Mouse (Mus musculus): Measurements from ENCODE around the gene Ajuba. TPM values are rescaled to one million over a fixed set of nuclear protein-coding genes. Genes with fewer than 3 reads are reported as not detected.

The Ajuba gene
- 50.7 TPM for polyA plus RNA-seq (2012; fragmentation: generic; extraction: Trizol)
- long read RNA-seq, experiment 1, transcript Ajuba-201 (8 exons, 3,397 nt): major isoform, 19 of 22 reads
- long read RNA-seq, experiment 1, partial matches to known transcripts: 0 of 22 reads
- long read RNA-seq, experiment 1, other reads (novel, unspliced or antisense): 3 of 22 reads
- long read RNA-seq, experiment 2, transcript Ajuba-202 (6 exons, 2,214 nt): minor isoform, 9 of 621 reads
- long read RNA-seq, experiment 2, transcript Ajuba-201 (8 exons, 3,397 nt): major isoform, 557 of 621 reads
- long read RNA-seq, experiment 2, partial matches to known transcripts: 17 of 621 reads
- long read RNA-seq, experiment 2, other reads (novel, unspliced or antisense): 38 of 621 reads

DNA sequence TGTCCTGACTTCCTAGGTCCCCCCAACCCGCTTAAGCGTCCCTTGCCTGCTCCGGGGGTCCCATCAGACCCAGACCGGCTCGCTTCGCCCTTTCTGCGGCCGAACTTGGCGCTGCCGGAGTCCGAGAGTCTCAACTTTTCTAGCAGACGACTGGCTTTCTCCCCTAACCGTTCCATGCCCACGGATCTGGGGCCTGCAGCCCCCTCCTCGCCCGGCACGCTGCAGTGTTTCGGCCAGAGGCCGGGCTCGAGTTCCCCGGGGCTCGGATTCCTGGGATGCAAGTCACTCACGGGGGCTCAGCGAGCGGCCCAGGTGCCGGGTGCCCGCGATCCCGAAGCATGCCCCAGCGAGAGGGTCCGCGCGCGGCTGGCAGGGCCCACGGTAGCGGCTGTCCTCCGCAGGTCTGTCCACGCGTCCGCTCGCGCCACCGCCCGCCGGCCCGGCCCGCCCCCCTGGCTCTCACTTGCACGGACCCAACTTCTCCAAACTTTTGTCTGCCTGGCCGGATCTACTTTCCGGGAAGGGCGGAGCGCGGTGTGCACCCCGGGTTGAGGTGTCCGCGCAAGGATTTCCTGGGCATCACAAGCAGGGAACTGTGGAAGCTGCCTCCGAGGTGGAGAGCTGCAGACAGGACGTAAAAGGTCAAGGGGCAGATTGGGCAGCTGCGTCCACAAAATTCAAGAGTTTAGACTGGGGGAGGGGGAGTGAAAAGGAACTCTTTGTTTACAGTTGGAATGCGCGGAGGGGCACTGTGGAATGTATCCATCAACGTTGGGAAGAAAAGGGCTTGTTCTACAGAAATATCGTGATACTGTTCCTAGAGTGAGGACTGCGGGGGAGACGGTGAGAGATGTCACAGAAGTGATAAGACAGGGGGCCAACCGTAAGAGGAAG is at the start of gene Ajuba:
Gene Ajuba, minus strand, starts transcription at position 470 of the 894 bp plus-strand sequence.
- peak; percentile 46 for TF ChIP-seq MAX (IDR thresholded peaks at IDR 0.05)
- TF ChIP-seq MYOG (IDR thresholded peaks at IDR 0.05; ENCODE audit: control insufficient read depth, extremely low read depth, insufficient read length): no peak
- peak; percentile 30 for TF ChIP-seq MYOD1 (IDR thresholded peaks at IDR 0.05; ENCODE audit: control insufficient read depth, insufficient read length, low read depth)
- H3ac ChIP-seq (ENCODE audit: control insufficient read depth, insufficient read length, low read depth): peak within 1 kb of the TSS; percentile 70
- H3K79me3 ChIP-seq (ENCODE audit: low read depth): peaks cover 46% of the 10 kb centered on the region
- no peaks in the 10 kb centered on the region for H3K27me3 ChIP-seq (ENCODE audit: control insufficient read depth, insufficient read depth, insufficient read length)
- peaks cover 21% of the 10 kb centered on the region for H3K36me3 ChIP-seq (ENCODE audit: control insufficient read depth, insufficient read depth)
- H3K4me3 ChIP-seq (ENCODE audit: insufficient read depth, poor library complexity, severe bottlenecking): peak within 1 kb of the TSS; percentile 90
- peaks cover 56% of the 10 kb centered on the region for H3K79me2 ChIP-seq (ENCODE audit: control insufficient read depth, insufficient read depth)

DNA sequence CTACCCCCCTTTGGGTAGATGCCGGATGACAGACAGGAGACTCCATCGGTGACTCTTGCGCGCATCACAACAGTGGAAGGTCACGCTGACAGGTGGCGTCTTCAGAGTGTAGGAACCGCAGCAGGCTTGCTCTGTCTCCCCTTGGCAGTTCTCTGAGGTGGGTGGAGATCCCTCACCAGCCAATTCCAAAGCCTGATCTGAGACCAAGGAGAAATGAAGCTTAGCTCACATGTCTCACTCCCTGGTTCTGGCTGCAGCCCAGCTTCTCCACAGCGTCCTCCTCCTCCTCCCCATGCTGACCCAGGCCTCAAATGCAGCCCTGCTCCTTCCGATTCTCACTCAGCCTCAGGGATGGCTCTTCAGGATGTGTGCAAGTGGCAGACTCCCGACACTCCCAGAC is 47.6 kb upstream of the Ajuba start:
- Histone ChIP-seq H3ac (ENCODE audit: control insufficient read depth, insufficient read length, low read depth) (no peak overlapping the region), H3K79me3 (ENCODE audit: low read depth) (no peaks in the 10 kb centered on the region), H3K36me3 (ENCODE audit: control insufficient read depth, insufficient read depth) (no peaks in the 10 kb centered on the region), H3K4me3 (ENCODE audit: insufficient read depth, poor library complexity, severe bottlenecking) (no peak overlapping the region), H3K27me3 (ENCODE audit: control insufficient read depth, insufficient read depth, insufficient read length) (no peaks in the 10 kb centered on the region), H3K79me2 (ENCODE audit: control insufficient read depth, insufficient read depth) (no peaks in the 10 kb centered on the region)
- TF ChIP-seq USF1 (IDR thresholded peaks at IDR 0.05; ENCODE audit: low read depth): no peak
- no peak for TF ChIP-seq MAX (IDR thresholded peaks at IDR 0.05)
- no peak for TF ChIP-seq MYOG (IDR thresholded peaks at IDR 0.05; ENCODE audit: control insufficient read depth, extremely low read depth, insufficient read length)
- no peak for TF ChIP-seq FOSL1 (IDR thresholded peaks at IDR 0.05; ENCODE audit: insufficient read depth, low read length, poor library complexity, severe bottlenecking)
- TF ChIP-seq CEBPB (IDR thresholded peaks at IDR 0.05; ENCODE audit: low read depth): no peak
- TF ChIP-seq MYOD1 (IDR thresholded peaks at IDR 0.05; ENCODE audit: control insufficient read depth, insufficient read length, low read depth): no peak
- TF ChIP-seq CTCF (IDR thresholded peaks at IDR 0.05; ENCODE audit: control insufficient read depth, insufficient read depth, insufficient read length): no peak

DNA sequence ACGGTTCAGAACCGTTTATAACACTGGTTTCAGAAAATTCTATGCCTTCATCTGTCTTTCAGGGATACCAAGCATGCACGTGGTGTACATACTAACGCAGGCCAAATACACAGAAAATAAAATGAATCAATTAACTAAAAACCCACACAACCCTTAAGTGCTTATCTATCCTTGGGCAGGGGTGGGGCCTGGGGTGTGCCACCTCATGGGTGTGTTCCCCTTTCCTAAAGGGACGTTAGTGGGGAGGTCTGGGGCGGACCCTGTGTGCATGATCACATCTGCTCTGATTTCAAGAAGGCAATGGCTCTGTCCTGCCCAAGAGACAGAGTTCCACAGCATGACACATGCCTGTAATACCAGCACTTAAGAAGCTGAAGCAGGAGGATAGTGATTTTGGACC is 46.0 kb upstream of the Ajuba start:
- H3K27me3 ChIP-seq (ENCODE audit: control insufficient read depth, insufficient read depth, insufficient read length): no peaks in the 10 kb centered on the region
- H3K79me2 ChIP-seq (ENCODE audit: control insufficient read depth, insufficient read depth): no peaks in the 10 kb centered on the region
- H3K79me3 ChIP-seq (ENCODE audit: low read depth): no peaks in the 10 kb centered on the region
- H3K36me3 ChIP-seq (ENCODE audit: control insufficient read depth, insufficient read depth): no peaks in the 10 kb centered on the region
- TF ChIP-seq USF1 (IDR thresholded peaks at IDR 0.05; ENCODE audit: low read depth) (no peak), MYOD1 (IDR thresholded peaks at IDR 0.05; ENCODE audit: control insufficient read depth, insufficient read length, low read depth) (no peak), MYOG (IDR thresholded peaks at IDR 0.05; ENCODE audit: control insufficient read depth, extremely low read depth, insufficient read length) (no peak), FOSL1 (IDR thresholded peaks at IDR 0.05; ENCODE audit: insufficient read depth, low read length, poor library complexity, severe bottlenecking) (no peak)
- H3K4me3 ChIP-seq (ENCODE audit: insufficient read depth, poor library complexity, severe bottlenecking): no peak overlapping the region
- H3ac ChIP-seq (ENCODE audit: control insufficient read depth, insufficient read length, low read depth): no peak overlapping the region

DNA sequence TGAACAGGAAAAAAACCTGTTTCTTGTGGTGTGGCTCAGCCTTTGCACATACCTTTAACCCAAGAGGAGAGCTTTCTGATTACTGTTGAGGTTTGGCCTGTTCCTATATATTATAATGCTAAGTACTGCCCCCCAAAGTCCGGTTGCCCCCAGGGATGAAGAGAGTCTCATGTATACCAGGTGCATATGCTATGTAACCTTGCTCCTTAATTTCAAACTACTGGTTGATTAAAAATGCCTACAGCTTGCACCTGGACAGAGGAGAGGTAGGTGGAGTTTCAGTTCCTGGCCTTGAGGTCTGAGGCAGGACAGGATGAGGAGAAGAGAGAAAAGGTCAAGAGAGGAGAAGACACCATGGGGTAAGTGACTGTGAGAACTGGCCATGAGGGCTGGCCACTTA is 43.8 kb upstream of the Ajuba start, which contains the start of gene Psmb11:
Gene Psmb11, plus strand, starts transcription at position 301 of the 400 bp plus-strand sequence.
- Histone ChIP-seq H3K79me2 (ENCODE audit: control insufficient read depth, insufficient read depth) (peaks cover 16% of the 10 kb centered on the region), H3K79me3 (ENCODE audit: low read depth) (peaks cover 10% of the 10 kb centered on the region), H3K36me3 (ENCODE audit: control insufficient read depth, insufficient read depth) (peaks cover 3% of the 10 kb centered on the region), H3K4me3 (ENCODE audit: insufficient read depth, poor library complexity, severe bottlenecking) (no peak within 1 kb of the TSS), H3ac (ENCODE audit: control insufficient read depth, insufficient read length, low read depth) (no peak within 1 kb of the TSS), H3K27me3 (ENCODE audit: control insufficient read depth, insufficient read depth, insufficient read length) (no peaks in the 10 kb centered on the region)
- TF ChIP-seq CTCF (IDR thresholded peaks at IDR 0.05; ENCODE audit: control insufficient read depth, insufficient read depth, insufficient read length) (no peak), FOSL1 (IDR thresholded peaks at IDR 0.05; ENCODE audit: insufficient read depth, low read length, poor library complexity, severe bottlenecking) (no peak), MAX (IDR thresholded peaks at IDR 0.05) (no peak), MYOG (IDR thresholded peaks at IDR 0.05; ENCODE audit: control insufficient read depth, extremely low read depth, insufficient read length) (no peak), USF1 (IDR thresholded peaks at IDR 0.05; ENCODE audit: low read depth) (no peak), CEBPB (IDR thresholded peaks at IDR 0.05; ENCODE audit: low read depth) (no peak), MYOD1 (IDR thresholded peaks at IDR 0.05; ENCODE audit: control insufficient read depth, insufficient read length, low read depth) (no peak)

DNA sequence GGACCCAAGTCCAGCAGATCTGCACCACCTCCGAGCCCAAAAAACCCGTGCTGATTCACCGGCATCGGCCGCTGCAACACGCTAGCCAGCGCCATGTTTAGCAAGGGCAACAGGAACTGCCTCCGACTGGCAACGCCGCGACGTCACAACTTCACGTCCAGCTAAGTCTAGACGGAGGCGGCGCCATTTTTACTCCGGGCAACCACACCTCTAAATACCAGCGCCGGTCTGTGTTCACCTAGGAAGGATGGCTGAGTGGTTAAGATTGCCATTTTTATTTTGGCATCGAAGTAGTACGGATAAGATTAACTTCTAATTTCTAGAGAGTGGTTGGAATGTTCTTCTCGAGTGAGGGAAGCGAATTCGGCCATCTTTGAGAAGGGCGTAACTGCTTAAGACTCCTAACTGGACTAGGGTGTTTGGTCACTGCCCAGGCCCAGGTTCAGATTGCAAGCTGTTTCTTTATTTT is 40.6 kb upstream of the Ajuba start, which contains the start of gene Psmb5:
Gene Psmb5, minus strand, starts transcription at position 126 of the 469 bp plus-strand sequence.
- Histone ChIP-seq H3K79me2 (ENCODE audit: control insufficient read depth, insufficient read depth) (peaks cover 33% of the 10 kb centered on the region), H3K27me3 (ENCODE audit: control insufficient read depth, insufficient read depth, insufficient read length) (no peaks in the 10 kb centered on the region), H3K36me3 (ENCODE audit: control insufficient read depth, insufficient read depth) (peaks cover 24% of the 10 kb centered on the region), H3K4me3 (ENCODE audit: insufficient read depth, poor library complexity, severe bottlenecking) (peak within 1 kb of the TSS; percentile 53), H3ac (ENCODE audit: control insufficient read depth, insufficient read length, low read depth) (peak within 1 kb of the TSS; percentile 77), H3K79me3 (ENCODE audit: low read depth) (peaks cover 22% of the 10 kb centered on the region)
- TF ChIP-seq FOSL1 (IDR thresholded peaks at IDR 0.05; ENCODE audit: insufficient read depth, low read length, poor library complexity, severe bottlenecking) (no peak), MAX (IDR thresholded peaks at IDR 0.05) (no peak), USF1 (IDR thresholded peaks at IDR 0.05; ENCODE audit: low read depth) (no peak), CTCF (IDR thresholded peaks at IDR 0.05; ENCODE audit: control insufficient read depth, insufficient read depth, insufficient read length) (no peak), MYOG (IDR thresholded peaks at IDR 0.05; ENCODE audit: control insufficient read depth, extremely low read depth, insufficient read length) (no peak), CEBPB (IDR thresholded peaks at IDR 0.05; ENCODE audit: low read depth) (no peak)

Data from C2C12 (cell line).